Mouse (Mus musculus): Measurements from ENCODE around the gene Babam2. TPM values are rescaled to one million over a fixed set of nuclear protein-coding genes. Genes with fewer than 3 reads are reported as not detected.

Gene Babam2
- total and polyA plus RNA-seq, 3 experiments: 25.2 to 32.9 (median 28.4) TPM

- H3K27ac ChIP-seq: no peak overlapping the region
- no peak overlapping the region for H3K9ac ChIP-seq (ENCODE audit: low read depth, low read length)
- intact Hi-C loops (cut with DNase I): no loop called here
- no peak overlapping the region for H3K4me3 ChIP-seq
- no peaks in the 10 kb centered on the region for H3K36me3 ChIP-seq (ENCODE audit: control insufficient read depth, insufficient read depth, low read length)
- H3K79me2 ChIP-seq (replicated peaks; ENCODE audit: control insufficient read depth, insufficient read depth, low read length): no peaks in the 10 kb centered on the region
- DNase-seq: no peak
- H3K27me3 ChIP-seq (ENCODE audit: control insufficient read depth, insufficient read depth, low read length): no peaks in the 10 kb centered on the region
- peaks cover 2% of the 10 kb centered on the region; the same call in 1 of the 2 replicates for H3K4me1 ChIP-seq (ENCODE audit: control insufficient read depth, insufficient read depth, low read length)
- whole genome bisulfite sequencing: 84% methylated on average over 8 of the region's 8 CpGs
- TF ChIP-seq CTCF (IDR thresholded peaks at IDR 0.05): no peak
Measured at GRCm38 (mm10) chr5:32059254-32059796, 361.8 kb downstream of the Babam2 start.

- DNase-seq: no peak
- Histone ChIP-seq H3K27ac (no peak overlapping the region), H3K36me3 (ENCODE audit: control insufficient read depth, insufficient read depth, low read length) (no peaks in the 10 kb centered on the region), H3K27me3 (ENCODE audit: control insufficient read depth, insufficient read depth, low read length) (no peaks in the 10 kb centered on the region), H3K4me3 (no peak overlapping the region), H3K9ac (ENCODE audit: low read depth, low read length) (no peak overlapping the region), H3K79me2 (replicated peaks; ENCODE audit: control insufficient read depth, insufficient read depth, low read length) (no peaks in the 10 kb centered on the region), H3K4me1 (ENCODE audit: control insufficient read depth, insufficient read depth, low read length) (peaks cover 3% of the 10 kb centered on the region)
- TF ChIP-seq EP300 (IDR thresholded peaks at IDR 0.05; ENCODE audit: insufficient read depth, low read depth, low read length) (no peak), POLR2A (IDR thresholded peaks at IDR 0.05; ENCODE audit: insufficient read depth, low read depth, low read length) (no peak), CTCF (IDR thresholded peaks at IDR 0.05) (no peak)
- intact Hi-C loops (cut with DNase I): no loop called here
- 95% methylated on average over 2 of the region's 2 CpGs for WGBS
Measured at GRCm38 (mm10) chr5:32060485-32060884, 363.0 kb downstream of the Babam2 start.

DNA sequence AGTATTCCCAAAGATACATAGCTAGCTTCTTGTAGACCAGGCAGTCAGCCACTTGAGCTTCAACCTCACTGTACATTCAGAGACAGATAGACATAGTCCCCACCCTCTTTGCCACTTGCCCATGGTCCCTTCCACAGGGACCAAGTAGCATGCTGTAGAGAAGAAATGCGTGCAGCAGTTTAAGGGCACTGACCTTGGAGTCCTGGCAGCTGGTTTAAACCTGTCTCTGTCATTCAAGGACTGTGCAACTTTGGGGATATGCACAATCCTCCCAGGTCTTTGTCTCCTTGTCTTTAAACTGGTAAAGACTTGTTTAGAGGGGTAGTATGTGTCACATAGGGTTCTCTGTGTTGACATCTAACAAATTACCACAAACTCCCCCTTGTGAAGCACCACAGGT lies 364.4 kb downstream of the Babam2 start:
- Histone ChIP-seq H3K27me3 (ENCODE audit: control insufficient read depth, insufficient read depth, low read length) (no peaks in the 10 kb centered on the region), H3K4me1 (ENCODE audit: control insufficient read depth, insufficient read depth, low read length) (peaks cover 3% of the 10 kb centered on the region), H3K9ac (ENCODE audit: low read depth, low read length) (no peak overlapping the region), H3K4me3 (no peak overlapping the region), H3K36me3 (ENCODE audit: control insufficient read depth, insufficient read depth, low read length) (no peaks in the 10 kb centered on the region), H3K79me2 (replicated peaks; ENCODE audit: control insufficient read depth, insufficient read depth, low read length) (no peaks in the 10 kb centered on the region), H3K27ac (no peak overlapping the region)
- WGBS: 94% methylated on average over 1 of the region's 1 CpGs
- no peak for DNase-seq
- no peak for TF ChIP-seq CTCF (IDR thresholded peaks at IDR 0.05)
- no peak for TF ChIP-seq POLR2A (IDR thresholded peaks at IDR 0.05; ENCODE audit: insufficient read depth, low read depth, low read length)
- TF ChIP-seq EP300 (IDR thresholded peaks at IDR 0.05; ENCODE audit: insufficient read depth, low read depth, low read length): no peak
- intact Hi-C loops (cut with DNase I): no loop called here

DNA sequence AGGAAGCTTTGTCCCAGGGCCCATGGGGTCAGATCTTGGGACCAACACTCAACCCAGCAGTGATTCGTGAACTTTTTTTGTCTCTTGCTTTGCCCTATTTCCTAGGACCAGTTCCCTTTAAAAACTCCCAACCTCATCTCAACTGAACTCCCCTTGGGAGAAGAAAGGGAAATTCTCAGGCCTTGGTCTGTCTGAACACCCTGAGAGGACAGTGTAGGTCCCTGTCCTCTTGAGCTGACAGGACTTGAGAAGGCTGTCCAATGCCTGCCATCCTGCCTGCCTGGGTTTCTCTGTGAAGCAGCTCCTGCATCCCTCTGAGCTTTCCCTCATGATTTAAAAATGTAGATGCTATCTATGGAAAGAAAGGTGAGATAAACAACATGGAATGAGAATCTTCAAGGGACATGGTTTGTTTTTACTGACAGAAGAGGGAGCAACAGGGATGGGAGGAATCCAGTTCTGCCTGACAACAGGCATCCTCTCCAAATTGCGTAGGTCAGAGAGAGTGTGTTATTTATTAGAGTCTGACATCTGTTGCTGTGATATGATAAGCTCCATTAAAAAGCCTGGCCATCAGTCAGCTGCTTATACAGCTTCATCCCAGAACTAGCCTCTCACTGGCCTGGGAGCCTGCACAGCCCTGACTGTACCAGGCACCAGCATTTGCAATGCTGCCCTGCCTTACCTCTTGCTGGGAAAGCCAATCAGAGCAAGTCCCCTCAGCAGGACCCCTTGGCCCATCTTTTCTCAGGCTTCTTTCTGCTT lies 367.0 kb downstream of the Babam2 start:
- no peaks in the 10 kb centered on the region for H3K36me3 ChIP-seq (ENCODE audit: control insufficient read depth, insufficient read depth, low read length)
- TF ChIP-seq CTCF (IDR thresholded peaks at IDR 0.05) (no peak), POLR2A (IDR thresholded peaks at IDR 0.05; ENCODE audit: insufficient read depth, low read depth, low read length) (no peak)
- peak overlapping the region; percentile 52 for H3K27ac ChIP-seq
- 75% methylated on average over 2 of the region's 2 CpGs for WGBS
- no peaks in the 10 kb centered on the region for H3K79me2 ChIP-seq (replicated peaks; ENCODE audit: control insufficient read depth, insufficient read depth, low read length)
- DNase-seq: no peak
- no peak overlapping the region for H3K9ac ChIP-seq (ENCODE audit: low read depth, low read length)
- peaks cover 6% of the 10 kb centered on the region for H3K4me1 ChIP-seq (ENCODE audit: control insufficient read depth, insufficient read depth, low read length)
- intact Hi-C loops (cut with DNase I): loop anchor here (5.0 kb wide), 1 partner anchor 133 kb away; no protein-coding TSS in a partner anchor
- H3K27me3 ChIP-seq (ENCODE audit: control insufficient read depth, insufficient read depth, low read length): no peaks in the 10 kb centered on the region
- no peak overlapping the region for H3K4me3 ChIP-seq

DNA sequence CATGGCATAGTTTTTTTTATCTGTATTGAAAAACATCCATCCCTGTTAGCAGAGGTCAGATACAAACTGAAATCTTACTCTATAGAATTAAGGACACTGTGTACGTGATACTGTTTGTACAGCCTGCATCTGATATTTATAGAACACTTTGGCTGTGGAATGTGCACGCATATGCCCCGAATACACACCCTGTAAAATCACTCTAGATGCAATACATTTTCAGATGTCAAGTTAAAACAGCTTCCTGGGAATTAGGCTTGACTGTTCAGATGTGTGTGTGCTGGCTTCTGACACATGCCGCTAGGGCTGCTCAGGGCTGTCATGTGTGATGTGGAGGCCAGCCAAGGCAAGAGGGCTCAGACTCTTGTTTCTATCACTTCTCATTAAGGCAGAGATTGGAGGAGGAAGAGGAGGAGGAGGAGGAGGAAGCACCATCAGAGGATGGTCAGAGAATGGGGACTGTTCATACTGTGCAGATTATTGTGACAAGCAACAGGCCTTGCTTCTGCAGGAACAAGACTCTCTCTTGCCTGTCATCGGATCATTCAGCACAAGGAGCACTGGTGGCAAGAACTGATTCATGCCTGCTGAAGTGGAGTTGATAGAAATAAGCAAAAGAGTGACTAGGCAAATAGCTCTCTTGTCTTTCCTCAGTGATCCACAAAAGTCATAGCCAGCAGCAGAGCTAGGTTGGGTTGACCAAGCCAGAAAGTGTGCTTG lies 368.7 kb downstream of the Babam2 start:
- Histone ChIP-seq H3K4me1 (ENCODE audit: control insufficient read depth, insufficient read depth, low read length) (peaks cover 9% of the 10 kb centered on the region), H3K4me3 (no peak overlapping the region), H3K27me3 (ENCODE audit: control insufficient read depth, insufficient read depth, low read length) (no peaks in the 10 kb centered on the region), H3K79me2 (replicated peaks; ENCODE audit: control insufficient read depth, insufficient read depth, low read length) (no peaks in the 10 kb centered on the region), H3K27ac (no peak overlapping the region), H3K36me3 (ENCODE audit: control insufficient read depth, insufficient read depth, low read length) (no peaks in the 10 kb centered on the region), H3K9ac (ENCODE audit: low read depth, low read length) (no peak overlapping the region)
- intact Hi-C loops (cut with DNase I): loop anchor here (5.0 kb wide), 1 partner anchor 131 kb away; no protein-coding TSS in a partner anchor
- TF ChIP-seq POLR2A (IDR thresholded peaks at IDR 0.05; ENCODE audit: insufficient read depth, low read depth, low read length) (no peak), CTCF (IDR thresholded peaks at IDR 0.05) (no peak), EP300 (IDR thresholded peaks at IDR 0.05; ENCODE audit: insufficient read depth, low read depth, low read length) (no peak)
- 61% methylated on average over 5 of the region's 5 CpGs for WGBS
- no peak for DNase-seq

GRCm38 (mm10) chr5:32066839-32067238 lies 369.4 kb downstream of the Babam2 start:
- H3K4me1 ChIP-seq (ENCODE audit: control insufficient read depth, insufficient read depth, low read length): peaks cover 9% of the 10 kb centered on the region
- no peaks in the 10 kb centered on the region for H3K79me2 ChIP-seq (replicated peaks; ENCODE audit: control insufficient read depth, insufficient read depth, low read length)
- TF ChIP-seq POLR2A (IDR thresholded peaks at IDR 0.05; ENCODE audit: insufficient read depth, low read depth, low read length) (no peak), CTCF (IDR thresholded peaks at IDR 0.05) (no peak), EP300 (IDR thresholded peaks at IDR 0.05; ENCODE audit: insufficient read depth, low read depth, low read length) (no peak)
- H3K27me3 ChIP-seq (ENCODE audit: control insufficient read depth, insufficient read depth, low read length): no peaks in the 10 kb centered on the region
- no peaks in the 10 kb centered on the region for H3K36me3 ChIP-seq (ENCODE audit: control insufficient read depth, insufficient read depth, low read length)
- intact Hi-C loops (cut with DNase I): loop anchor here (5.0 kb wide), 1 partner anchor 130 kb away; no protein-coding TSS in a partner anchor
- no peak overlapping the region for H3K4me3 ChIP-seq
- no peak for DNase-seq
- WGBS: 94% methylated on average over 2 of the region's 2 CpGs
- no peak overlapping the region for H3K9ac ChIP-seq (ENCODE audit: low read depth, low read length)
- no peak overlapping the region for H3K27ac ChIP-seq
